Mouse (Mus musculus): ENCODE measurements around the gene Baiap2. TPM values are rescaled to one million over a fixed set of nuclear protein-coding genes. Genes with fewer than 3 reads are reported as not detected.

Baiap2 gene
- polyA plus RNA-seq, 1 experiment from 2014 or later: 11.2 TPM

- no peak for ATAC-seq (ENCODE audit: low FRiP score)
- H3K4me3 ChIP-seq (replicated peaks): no peak overlapping the region
- no peaks in the 10 kb centered on the region for H3K36me3 ChIP-seq (replicated peaks)
- H3K9me3 ChIP-seq: no peaks in the 10 kb centered on the region
- H3K4me1 ChIP-seq: peaks cover 22% of the 10 kb centered on the region
- WGBS: 90% methylated on average over 8 of the region's 8 CpGs
- H3K9ac ChIP-seq: no peak overlapping the region
- H3K27me3 ChIP-seq: peaks cover 20% of the 10 kb centered on the region; the same call in 1 of the 2 replicates
- no peak overlapping the region for H3K4me2 ChIP-seq
- no peak overlapping the region for H3K27ac ChIP-seq
Observed at GRCm38 (mm10) chr11:120008956-120009355, 66.4 kb downstream of the Baiap2 start.

GRCm38 (mm10) chr11:120009937-120010336 lies 67.4 kb downstream of the Baiap2 start:
- 86% methylated on average over 20 of the region's 20 CpGs for WGBS
- Histone ChIP-seq H3K4me3 (replicated peaks) (no peak overlapping the region), H3K36me3 (replicated peaks) (no peaks in the 10 kb centered on the region), H3K4me1 (peaks cover 22% of the 10 kb centered on the region), H3K27ac (no peak overlapping the region), H3K27me3 (peaks cover 25% of the 10 kb centered on the region; the same call in 1 of the 2 replicates), H3K9ac (no peak overlapping the region), H3K9me3 (no peaks in the 10 kb centered on the region), H3K4me2 (no peak overlapping the region)
- ATAC-seq (ENCODE audit: low FRiP score): no peak

- no peaks in the 10 kb centered on the region for H3K9me3 ChIP-seq
- 79% methylated on average over 11 of the region's 11 CpGs for WGBS
- no peak overlapping the region for H3K27ac ChIP-seq
- H3K4me3 ChIP-seq (replicated peaks): no peak overlapping the region
- peaks cover 22% of the 10 kb centered on the region for H3K4me1 ChIP-seq
- no peak for ATAC-seq (ENCODE audit: low FRiP score)
- no peak overlapping the region for H3K4me2 ChIP-seq
- no peak overlapping the region for H3K9ac ChIP-seq
- H3K36me3 ChIP-seq (replicated peaks): no peaks in the 10 kb centered on the region
- H3K27me3 ChIP-seq: peaks cover 25% of the 10 kb centered on the region; the same call in 1 of the 2 replicates
Observed at GRCm38 (mm10) chr11:120011114-120011760, 68.7 kb downstream of the Baiap2 start.

- H3K9me3 ChIP-seq: no peaks in the 10 kb centered on the region
Observed at GRCm38 (mm10) chr11:120011761-120012560, 69.4 kb downstream of the Baiap2 start.

GRCm38 (mm10) chr11:120012702-120013101 lies 70.1 kb downstream of the Baiap2 start:
- 79% methylated on average over 13 of the region's 13 CpGs for WGBS
- Histone ChIP-seq H3K27me3 (peaks cover 25% of the 10 kb centered on the region; the same call in 1 of the 2 replicates), H3K4me1 (peaks cover 22% of the 10 kb centered on the region), H3K36me3 (replicated peaks) (no peaks in the 10 kb centered on the region), H3K27ac (no peak overlapping the region), H3K4me2 (no peak overlapping the region), H3K4me3 (replicated peaks) (no peak overlapping the region), H3K9ac (no peak overlapping the region), H3K9me3 (no peaks in the 10 kb centered on the region)
- ATAC-seq (ENCODE audit: low FRiP score): peak; percentile 28; the same call in 1 of the 2 replicates

More at GRCm38 (mm10) chr11:120011761-120012560, 69.4 kb downstream of the Baiap2 start:
- peak; percentile 30; the same call in 1 of the 2 replicates for ATAC-seq (ENCODE audit: low FRiP score)
- 0 out of 2 replicates have a peak overlapping the region, but pooled peaks have one; percentile 2 for H3K4me3 ChIP-seq (replicated peaks)
- H3K36me3 ChIP-seq (replicated peaks): no peaks in the 10 kb centered on the region
- H3K4me1 ChIP-seq: peaks cover 22% of the 10 kb centered on the region
- peak overlapping the region; percentile 19 for H3K4me2 ChIP-seq
- 56% methylated on average over 43 of the region's 43 CpGs for WGBS
- H3K27ac ChIP-seq: no peak overlapping the region
- H3K9ac ChIP-seq: no peak overlapping the region
- H3K27me3 ChIP-seq: peaks cover 25% of the 10 kb centered on the region; the same call in 1 of the 2 replicates

- peak overlapping the region; percentile 28 for H3K4me3 ChIP-seq (replicated peaks)
- H3K4me1 ChIP-seq: peaks cover 22% of the 10 kb centered on the region
- peaks cover 25% of the 10 kb centered on the region; the same call in 1 of the 2 replicates for H3K27me3 ChIP-seq
- H3K27ac ChIP-seq: 0 out of 2 replicates have a peak overlapping the region, but pooled peaks have one; percentile 36
- WGBS: 17% methylated on average over 21 of the region's 21 CpGs
- H3K36me3 ChIP-seq (replicated peaks): no peaks in the 10 kb centered on the region
- ATAC-seq (ENCODE audit: low FRiP score): peak; percentile 67
- H3K4me2 ChIP-seq: peak overlapping the region; percentile 57
- no peaks in the 10 kb centered on the region for H3K9me3 ChIP-seq
- peak overlapping the region; percentile 49 for H3K9ac ChIP-seq
Observed at GRCm38 (mm10) chr11:120013174-120013711, 70.7 kb downstream of the Baiap2 start.

- Histone ChIP-seq H3K9ac (no peak overlapping the region), H3K4me1 (peaks cover 31% of the 10 kb centered on the region), H3K27me3 (peaks cover 25% of the 10 kb centered on the region; the same call in 1 of the 2 replicates), H3K4me3 (replicated peaks) (no peak overlapping the region), H3K4me2 (no peak overlapping the region), H3K9me3 (no peaks in the 10 kb centered on the region), H3K27ac (no peak overlapping the region), H3K36me3 (replicated peaks) (no peaks in the 10 kb centered on the region)
- 90% methylated on average over 4 of the region's 4 CpGs for WGBS
- no peak for ATAC-seq (ENCODE audit: low FRiP score)
Observed at GRCm38 (mm10) chr11:120014758-120015157, 72.2 kb downstream of the Baiap2 start.

GRCm38 (mm10) chr11:120017011-120017410 lies 74.4 kb downstream of the Baiap2 start:
- H3K4me3 ChIP-seq (replicated peaks): no peak overlapping the region
- 84% methylated on average over 8 of the region's 8 CpGs for WGBS
- H3K9ac ChIP-seq: no peak overlapping the region
- ATAC-seq (ENCODE audit: low FRiP score): no peak
- no peak overlapping the region for H3K27ac ChIP-seq
- H3K27me3 ChIP-seq: peaks cover 16% of the 10 kb centered on the region; the same call in 1 of the 2 replicates
- H3K9me3 ChIP-seq: no peaks in the 10 kb centered on the region
- peaks cover 36% of the 10 kb centered on the region for H3K4me1 ChIP-seq
- no peaks in the 10 kb centered on the region for H3K36me3 ChIP-seq (replicated peaks)
- no peak overlapping the region for H3K4me2 ChIP-seq

- H3K4me3 ChIP-seq (replicated peaks): no peak overlapping the region
- no peak overlapping the region for H3K27ac ChIP-seq
- H3K4me2 ChIP-seq: no peak overlapping the region
- no peak for ATAC-seq (ENCODE audit: low FRiP score)
- H3K9me3 ChIP-seq: no peaks in the 10 kb centered on the region
- no peaks in the 10 kb centered on the region for H3K36me3 ChIP-seq (replicated peaks)
- no peaks in the 10 kb centered on the region for H3K27me3 ChIP-seq
- H3K4me1 ChIP-seq: peaks cover 35% of the 10 kb centered on the region
- WGBS: 51% methylated on average over 23 of the region's 23 CpGs
- 0 out of 2 replicates have a peak overlapping the region, but pooled peaks have one; percentile 25 for H3K9ac ChIP-seq
Observed at GRCm38 (mm10) chr11:120019542-120020440, 77.2 kb downstream of the Baiap2 start.

GRCm38 (mm10) chr11:120021367-120021766 lies 78.8 kb downstream of the Baiap2 start:
- Histone ChIP-seq H3K4me1 (peaks cover 35% of the 10 kb centered on the region), H3K4me2 (no peak overlapping the region), H3K9me3 (no peaks in the 10 kb centered on the region), H3K4me3 (replicated peaks) (no peak overlapping the region), H3K36me3 (replicated peaks) (no peaks in the 10 kb centered on the region), H3K27ac (no peak overlapping the region), H3K9ac (no peak overlapping the region), H3K27me3 (no peaks in the 10 kb centered on the region)
- no peak for ATAC-seq (ENCODE audit: low FRiP score)
- 92% methylated on average over 16 of the region's 16 CpGs for WGBS

- H3K4me1 ChIP-seq: peaks cover 35% of the 10 kb centered on the region
- no peak for ATAC-seq (ENCODE audit: low FRiP score)
- 55% methylated on average over 8 of the region's 8 CpGs for WGBS
Observed at GRCm38 (mm10) chr11:120022216-120022615, 79.7 kb downstream of the Baiap2 start.

More at GRCm38 (mm10) chr11:120022216-120022615, 79.7 kb downstream of the Baiap2 start:
- Histone ChIP-seq H3K27me3 (no peaks in the 10 kb centered on the region), H3K36me3 (replicated peaks) (no peaks in the 10 kb centered on the region), H3K27ac (0 out of 2 replicates have a peak overlapping the region, but pooled peaks have one; percentile 14), H3K4me2 (no peak overlapping the region), H3K9ac (no peak overlapping the region), H3K9me3 (no peaks in the 10 kb centered on the region), H3K4me3 (replicated peaks) (no peak overlapping the region)

Data from forebrain, embryonic 12.5 days (tissue).